Mouse (Mus musculus): ENCODE data around the gene Hoxc4. TPM values are rescaled to one million over a fixed set of nuclear protein-coding genes. Genes with fewer than 3 reads are reported as not detected.

Gene Hoxc4
- polyA plus RNA-seq (2015; fragmentation: Illumina TruSeq; extraction: RNeasy Lipid Tissue Mini Kit (QIAGEN cat#74804); ENCODE audit: insufficient read depth, low read depth, low replicate concordance) = 0.96 TPM

DNA sequence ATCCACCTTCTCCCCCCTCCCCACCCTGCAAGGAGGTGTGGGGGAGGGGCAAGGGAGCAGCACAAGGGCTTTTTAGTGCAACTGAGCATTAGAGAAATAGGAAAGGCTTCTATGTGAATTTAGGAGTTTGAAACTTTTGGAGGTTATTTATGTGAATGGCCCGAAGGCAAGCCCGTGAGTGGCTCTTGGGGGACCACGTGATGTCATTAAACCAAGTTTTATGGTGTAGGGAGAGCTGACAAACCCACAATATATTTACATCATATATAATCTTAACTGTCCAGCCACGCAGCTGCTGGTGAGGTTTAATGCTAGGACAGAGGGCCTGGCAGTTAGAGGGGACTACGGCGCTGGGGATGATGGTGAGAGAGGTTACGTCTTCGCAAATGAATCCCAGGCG is at the start of gene Hoxc4:
Hoxc4 (plus strand) TSS at position 299 of the 400 bp plus-strand sequence.

DNA sequence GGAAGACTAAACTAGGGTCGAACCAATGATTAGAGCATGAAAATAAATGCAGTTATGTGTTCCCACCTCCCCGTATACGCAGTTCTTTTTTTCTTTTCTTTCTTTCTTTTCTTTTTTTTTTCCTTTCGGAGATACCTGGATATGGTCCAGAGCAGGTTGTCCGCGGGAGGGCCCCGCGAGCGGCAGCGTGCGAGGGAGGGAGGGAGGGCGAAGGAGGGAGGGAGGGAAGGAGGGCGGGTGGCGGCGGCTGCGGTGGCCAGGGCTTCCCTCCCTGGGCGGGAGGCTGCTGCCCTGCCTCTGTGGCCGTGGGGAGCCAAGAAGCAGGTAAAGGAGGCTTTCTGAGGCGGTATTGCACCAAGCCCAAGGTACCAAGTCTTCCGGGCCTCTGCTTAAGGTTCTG is 42.6 kb upstream of the Hoxc4 start, which contains the start of gene Hoxc9:
Hoxc9 (plus strand) TSS at position 269 of the 400 bp plus-strand sequence.

DNA sequence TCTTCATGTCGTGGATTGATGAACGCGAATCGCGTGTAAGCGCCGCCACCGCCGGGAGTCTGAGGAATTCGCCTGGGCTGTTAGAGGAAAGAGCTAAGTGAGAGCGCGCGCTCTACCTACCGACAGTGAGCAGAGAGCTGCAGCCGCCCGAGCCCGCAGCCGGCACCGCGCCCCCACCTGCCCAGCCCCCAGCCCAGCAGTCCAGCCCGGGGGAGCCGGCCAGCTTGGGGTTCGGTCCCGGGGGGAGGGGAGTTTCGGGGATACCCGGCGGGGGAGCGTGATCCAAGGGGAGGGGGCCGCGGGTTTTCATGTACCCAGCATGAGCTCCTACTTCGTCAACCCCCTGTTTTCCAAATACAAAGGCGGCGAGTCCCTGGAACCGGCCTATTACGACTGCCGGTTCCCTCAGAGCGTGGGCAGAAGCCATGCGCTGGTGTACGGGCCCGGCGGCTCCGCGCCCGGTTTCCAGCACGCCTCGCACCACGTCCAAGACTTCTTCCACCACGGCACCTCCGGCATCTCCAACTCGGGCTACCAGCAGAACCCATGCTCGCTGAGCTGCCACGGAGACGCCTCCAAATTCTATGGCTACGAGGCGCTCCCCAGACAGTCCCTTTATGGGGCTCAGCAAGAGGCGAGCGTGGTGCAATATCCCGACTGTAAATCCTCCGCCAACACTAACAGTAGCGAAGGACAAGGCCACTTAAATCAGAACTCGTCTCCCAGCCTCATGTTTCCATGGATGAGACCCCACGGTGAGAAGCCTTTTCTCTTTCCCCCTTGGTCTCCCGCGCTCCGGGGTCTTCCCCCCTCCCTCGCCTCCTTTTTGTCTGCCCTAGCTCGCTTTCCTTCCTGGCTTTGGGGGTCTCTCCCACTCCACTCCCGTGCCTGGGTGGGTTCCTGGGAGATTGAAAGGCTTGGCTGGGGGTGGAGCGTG is 28.0 kb upstream of the Hoxc4 start, which contains the start of gene Hoxc8:
Hoxc8 (plus strand) TSS at position 147 of the 937 bp plus-strand sequence.

DNA sequence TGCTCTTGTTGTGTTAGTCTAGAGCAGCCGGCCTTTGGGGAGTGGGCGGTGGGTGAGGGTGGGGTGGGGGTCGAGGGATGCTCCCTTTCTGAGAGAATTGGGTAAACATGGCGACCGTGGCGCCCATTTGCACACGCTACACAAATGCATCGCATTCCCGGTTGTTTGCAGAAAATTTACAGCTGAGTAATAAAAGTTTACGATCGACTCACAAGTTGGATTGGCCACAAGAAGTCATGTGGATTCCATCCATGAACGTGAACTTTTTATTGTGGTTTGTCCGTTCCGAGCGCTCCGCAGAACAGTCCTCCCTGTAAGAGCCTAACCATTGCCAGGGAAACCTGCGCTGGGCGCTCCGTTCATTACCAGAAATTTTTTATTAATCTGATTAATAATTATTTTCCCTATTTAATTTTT is 20.8 kb upstream of the Hoxc4 start, which contains the start of gene Hoxc6:
Hoxc6 (plus strand) TSS at position 319 of the 417 bp plus-strand sequence.

Other genes with a start within 250 kb of the Hoxc4 start
- not detected for gene Hoxc13, start 97.8 kb upstream of the Hoxc4 start, polyA plus RNA-seq (2015; fragmentation: Illumina TruSeq; extraction: RNeasy Lipid Tissue Mini Kit (QIAGEN cat#74804); ENCODE audit: insufficient read depth, low read depth, low replicate concordance)
- gene Hoxc12, start 82.2 kb upstream of the Hoxc4 start, polyA plus RNA-seq (2015; fragmentation: Illumina TruSeq; extraction: RNeasy Lipid Tissue Mini Kit (QIAGEN cat#74804); ENCODE audit: insufficient read depth, low read depth, low replicate concordance) = not detected
- gene Hoxc11, start 64.5 kb upstream of the Hoxc4 start, polyA plus RNA-seq (2015; fragmentation: Illumina TruSeq; extraction: RNeasy Lipid Tissue Mini Kit (QIAGEN cat#74804); ENCODE audit: insufficient read depth, low read depth, low replicate concordance) = not detected
- not detected for gene Hoxc10, start 52.1 kb upstream of the Hoxc4 start, polyA plus RNA-seq (2015; fragmentation: Illumina TruSeq; extraction: RNeasy Lipid Tissue Mini Kit (QIAGEN cat#74804); ENCODE audit: insufficient read depth, low read depth, low replicate concordance)
- gene Hoxc5, start 51.5 kb upstream of the Hoxc4 start, polyA plus RNA-seq (2015; fragmentation: Illumina TruSeq; extraction: RNeasy Lipid Tissue Mini Kit (QIAGEN cat#74804); ENCODE audit: insufficient read depth, low read depth, low replicate concordance) = 0.90 TPM
- not detected for gene Hoxc9, start 42.5 kb upstream of the Hoxc4 start, polyA plus RNA-seq (2015; fragmentation: Illumina TruSeq; extraction: RNeasy Lipid Tissue Mini Kit (QIAGEN cat#74804); ENCODE audit: insufficient read depth, low read depth, low replicate concordance)
- gene Hoxc8, start 28.3 kb upstream of the Hoxc4 start, polyA plus RNA-seq (2015; fragmentation: Illumina TruSeq; extraction: RNeasy Lipid Tissue Mini Kit (QIAGEN cat#74804); ENCODE audit: insufficient read depth, low read depth, low replicate concordance) = not detected
- not detected for gene Hoxc6, start 20.7 kb upstream of the Hoxc4 start, polyA plus RNA-seq (2015; fragmentation: Illumina TruSeq; extraction: RNeasy Lipid Tissue Mini Kit (QIAGEN cat#74804); ENCODE audit: insufficient read depth, low read depth, low replicate concordance)
- 3.0 TPM for gene Smug1, start 148.2 kb downstream of the Hoxc4 start, polyA plus RNA-seq (2015; fragmentation: Illumina TruSeq; extraction: RNeasy Lipid Tissue Mini Kit (QIAGEN cat#74804); ENCODE audit: insufficient read depth, low read depth, low replicate concordance)
- 11.1 TPM for gene Cbx5, start 220.9 kb downstream of the Hoxc4 start, polyA plus RNA-seq (2015; fragmentation: Illumina TruSeq; extraction: RNeasy Lipid Tissue Mini Kit (QIAGEN cat#74804); ENCODE audit: insufficient read depth, low read depth, low replicate concordance)
- 68.2 TPM for gene Hnrnpa1, start 221.5 kb downstream of the Hoxc4 start, polyA plus RNA-seq (2015; fragmentation: Illumina TruSeq; extraction: RNeasy Lipid Tissue Mini Kit (QIAGEN cat#74804); ENCODE audit: insufficient read depth, low read depth, low replicate concordance)
- not detected for gene Nfe2, start 239.5 kb downstream of the Hoxc4 start, polyA plus RNA-seq (2015; fragmentation: Illumina TruSeq; extraction: RNeasy Lipid Tissue Mini Kit (QIAGEN cat#74804); ENCODE audit: insufficient read depth, low read depth, low replicate concordance)

Data from pancreas, adult 10 weeks (tissue).